Mouse (Mus musculus): ENCODE measurements around the gene Usp40. TPM values are rescaled to one million over a fixed set of nuclear protein-coding genes. Genes with fewer than 3 reads are reported as not detected.

Usp40 gene
- total RNA-seq, 2 experiments from 2014 or later = 24.8 to 26.2 TPM

DNA sequence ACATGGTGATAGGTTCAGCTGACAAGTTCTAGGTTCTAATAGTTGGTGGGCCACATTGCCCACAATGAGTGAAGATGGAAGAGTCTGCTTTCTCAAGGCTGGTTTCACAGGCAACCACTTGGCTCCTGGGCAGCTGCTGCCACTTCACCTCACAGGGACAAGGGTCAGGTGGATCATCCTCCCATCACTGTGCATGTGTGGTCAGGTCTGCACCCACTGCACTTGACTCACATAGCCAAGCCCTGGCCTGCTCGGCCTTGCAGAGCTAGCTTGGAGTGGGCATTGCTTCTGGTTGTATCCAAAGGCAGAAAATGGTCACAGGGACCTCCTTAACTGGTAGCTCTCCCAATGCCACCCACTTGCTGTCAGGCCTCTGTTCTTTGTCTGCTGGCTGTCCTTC is 66.6 kb downstream of the Usp40 start:
- DNase-seq = no peak

DNA sequence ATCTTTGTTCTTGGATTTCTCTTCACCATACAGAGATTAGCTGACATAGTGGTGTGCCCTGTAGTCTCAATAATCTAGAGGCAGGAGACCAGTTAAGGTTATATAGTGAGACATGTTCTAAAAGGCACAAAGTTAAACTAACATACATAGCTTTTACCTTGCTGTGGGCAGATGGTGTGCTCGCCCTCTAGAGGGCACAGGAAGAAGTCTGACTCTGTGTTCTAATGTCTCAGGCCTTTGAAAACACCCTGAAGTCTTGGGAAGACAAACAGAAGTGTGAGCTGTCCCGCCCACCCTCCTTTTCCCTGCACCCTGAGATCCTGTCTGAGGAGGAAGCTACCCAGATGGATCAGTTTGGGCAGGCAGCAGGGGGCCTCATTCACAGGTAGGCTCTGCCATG is 71.8 kb downstream of the Usp40 start:
- DNase-seq = no peak

DNA sequence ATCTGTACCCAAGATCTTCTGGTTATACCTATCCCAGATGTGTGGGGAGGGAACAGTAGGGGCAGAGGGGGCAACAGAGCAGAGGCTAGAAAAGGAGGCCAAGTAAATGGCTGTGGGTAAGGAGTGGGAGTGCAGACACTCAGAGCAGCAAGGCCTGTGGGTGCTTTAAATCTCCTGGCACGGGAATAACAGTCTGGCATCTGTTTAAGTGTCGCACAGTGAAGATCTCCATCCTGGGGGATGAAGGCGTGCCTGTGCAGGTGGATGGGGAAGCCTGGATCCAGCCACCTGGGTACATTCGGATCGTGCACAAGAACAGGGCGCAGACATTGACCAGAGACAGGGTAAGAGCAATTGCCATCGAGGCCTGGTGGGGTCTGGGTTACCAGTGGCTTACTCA is 72.3 kb downstream of the Usp40 start:
- DNase-seq = no peak

- DNase-seq = no peak
These were observed 72.8 kb downstream of the Usp40 start for GRCm38 (mm10) chr1:87935546-87935945.

DNA sequence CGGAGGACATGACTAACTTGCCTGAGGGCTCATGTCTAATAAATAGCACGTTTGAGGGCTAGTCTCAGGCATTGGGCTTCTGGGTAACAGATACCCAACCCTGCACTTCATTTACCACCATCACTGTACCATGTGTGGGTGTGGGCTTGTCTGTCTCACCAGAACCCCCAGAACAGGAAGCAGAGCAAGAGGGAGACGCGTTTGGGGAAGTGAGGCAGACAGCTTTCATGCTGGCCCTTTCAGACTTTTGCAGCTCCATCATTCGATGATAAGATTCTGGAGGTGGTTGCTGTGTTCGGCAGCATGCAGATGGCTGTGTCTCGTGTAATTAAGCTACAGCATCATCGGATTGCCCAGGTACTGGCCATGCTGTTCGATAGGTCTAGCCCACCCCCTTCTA is 73.3 kb downstream of the Usp40 start:
- no peak for DNase-seq

DNA sequence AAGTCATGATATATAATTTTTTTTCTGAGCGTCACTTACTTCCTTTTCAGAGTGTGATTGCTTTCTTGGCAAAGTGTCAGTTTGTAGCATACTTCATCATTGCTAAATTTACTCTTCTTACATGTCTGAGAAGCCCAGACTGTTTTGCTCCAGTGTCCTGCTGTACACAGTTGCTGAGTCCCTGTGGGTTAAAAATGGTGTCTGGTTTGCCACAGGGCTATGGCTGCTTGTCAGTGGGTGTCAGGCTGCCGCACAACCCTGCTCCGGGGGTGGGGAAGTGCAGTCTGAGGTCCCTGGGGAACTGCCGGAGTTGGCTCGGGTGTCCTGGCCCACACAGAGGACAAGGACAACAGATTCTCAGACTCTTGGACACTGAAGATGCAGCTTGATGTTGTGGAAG is 75.3 kb downstream of the Usp40 start:
- DNase-seq = peak; percentile 41

GRCm38 (mm10) chr1:87929730-87930129 is 78.6 kb downstream of the Usp40 start:
- DNase-seq = no peak

DNA sequence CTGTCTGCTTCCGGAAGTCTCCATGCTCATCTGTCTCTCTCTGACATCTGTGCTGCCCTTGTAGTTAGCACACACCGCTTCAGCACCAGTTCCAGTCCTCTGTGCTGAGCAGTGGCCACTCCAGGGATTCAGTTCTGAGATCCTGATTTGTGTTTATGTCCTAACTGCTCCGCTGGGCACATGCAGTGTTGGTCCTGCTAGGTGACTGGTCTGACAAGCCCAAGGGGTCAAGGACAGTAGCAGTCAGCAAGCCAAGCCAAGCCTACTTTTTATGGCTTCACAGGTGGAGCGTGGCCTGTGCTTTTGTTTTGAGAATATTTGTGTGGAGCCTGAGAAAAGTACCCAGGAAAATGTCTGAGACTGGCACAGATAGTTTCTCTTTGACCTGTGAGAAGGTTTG is 83.5 kb downstream of the Usp40 start:
- no peak for DNase-seq

GRCm38 (mm10) chr1:87922666-87923065 is 85.7 kb downstream of the Usp40 start:
- DNase-seq = peak; percentile 73

GRCm38 (mm10) chr1:87920056-87920614 is 88.2 kb downstream of the Usp40 start:
- no peak for DNase-seq

DNA sequence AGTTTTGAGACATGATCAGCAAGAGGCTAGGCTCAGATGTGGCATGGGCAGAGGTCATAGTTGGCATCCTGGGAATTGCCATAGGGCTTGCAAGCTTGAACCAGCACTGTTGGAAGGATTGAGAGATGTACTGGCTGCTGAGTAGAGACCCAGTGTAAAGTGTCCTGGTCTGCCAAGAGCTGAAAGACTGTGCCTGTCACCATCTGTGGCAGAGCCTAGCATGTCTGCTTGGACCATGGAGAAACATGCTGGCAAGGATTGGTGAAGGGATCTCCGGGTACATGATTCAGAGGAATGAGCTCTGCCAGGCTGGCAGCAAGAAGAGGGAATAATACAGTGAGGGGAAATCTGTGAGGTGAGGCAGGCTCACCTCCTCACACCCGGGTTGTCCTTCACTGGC is 90.3 kb downstream of the Usp40 start:
- DNase-seq = no peak

- DNase-seq = no peak
These were observed 91.0 kb downstream of the Usp40 start for GRCm38 (mm10) chr1:87917361-87917760.

DNA sequence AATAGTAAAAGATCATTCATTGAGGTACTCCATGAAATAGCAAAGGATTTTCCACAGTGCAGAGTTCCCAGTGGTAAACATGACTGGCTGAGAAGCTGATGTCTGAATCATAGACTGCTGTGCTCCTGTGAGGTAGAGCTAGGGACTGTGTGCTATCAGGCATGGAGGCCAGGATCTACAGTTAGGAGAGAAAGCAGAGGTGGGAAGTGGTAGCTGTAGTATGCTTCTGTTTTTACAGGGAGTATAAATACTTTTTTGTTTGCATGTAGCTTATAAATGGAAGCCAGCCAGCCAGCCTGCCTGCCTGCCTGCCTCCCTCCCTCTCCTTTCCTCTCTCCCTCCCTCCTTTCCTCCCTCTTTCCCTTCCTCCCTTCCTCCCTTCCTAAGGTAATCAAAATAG is 95.0 kb downstream of the Usp40 start:
- DNase-seq = no peak

DNA sequence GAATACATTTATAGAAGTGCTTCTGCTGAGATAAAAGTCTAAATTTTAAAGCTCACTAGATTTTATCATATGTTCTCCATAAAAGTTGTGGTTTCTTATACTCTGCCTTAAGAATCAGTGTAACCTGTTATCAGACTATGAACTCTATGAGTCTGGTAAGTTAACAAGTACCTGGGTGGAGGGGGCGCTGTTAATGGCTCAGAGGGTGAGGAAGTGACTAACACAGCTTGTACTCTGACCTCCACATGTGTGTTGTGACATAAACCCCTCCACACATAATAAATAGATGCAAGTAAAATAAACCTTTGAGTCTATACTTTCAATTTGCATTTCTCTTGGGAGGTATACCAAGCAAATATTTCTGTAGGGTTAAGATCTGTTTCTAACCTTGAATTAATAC is 97.9 kb downstream of the Usp40 start:
- no peak for DNase-seq

DNA sequence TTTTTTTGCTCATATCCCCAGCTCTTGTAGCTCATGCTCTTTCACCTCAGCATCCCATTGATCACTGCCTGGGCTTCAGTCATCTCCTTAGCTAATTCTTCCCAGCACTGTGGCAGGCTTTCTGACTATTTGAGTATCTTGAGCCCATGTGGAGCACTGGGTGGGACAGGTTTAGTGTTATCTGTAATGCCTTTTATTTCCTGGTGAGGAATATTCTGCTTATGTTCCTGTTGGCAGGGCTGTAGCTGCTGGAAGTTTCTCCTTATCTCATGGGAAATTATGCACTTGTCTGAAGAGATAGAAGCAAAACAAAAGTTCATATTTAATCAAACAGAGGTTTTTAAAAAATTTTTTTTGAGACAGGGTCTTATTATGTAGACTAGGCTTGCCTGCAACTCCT is 98.8 kb downstream of the Usp40 start:
- no peak for DNase-seq

- no peak for DNase-seq
These were observed 99.6 kb downstream of the Usp40 start for GRCm38 (mm10) chr1:87908736-87909135.

- no peak for DNase-seq
These were observed 100.3 kb downstream of the Usp40 start for GRCm38 (mm10) chr1:87908006-87908405.

DNA sequence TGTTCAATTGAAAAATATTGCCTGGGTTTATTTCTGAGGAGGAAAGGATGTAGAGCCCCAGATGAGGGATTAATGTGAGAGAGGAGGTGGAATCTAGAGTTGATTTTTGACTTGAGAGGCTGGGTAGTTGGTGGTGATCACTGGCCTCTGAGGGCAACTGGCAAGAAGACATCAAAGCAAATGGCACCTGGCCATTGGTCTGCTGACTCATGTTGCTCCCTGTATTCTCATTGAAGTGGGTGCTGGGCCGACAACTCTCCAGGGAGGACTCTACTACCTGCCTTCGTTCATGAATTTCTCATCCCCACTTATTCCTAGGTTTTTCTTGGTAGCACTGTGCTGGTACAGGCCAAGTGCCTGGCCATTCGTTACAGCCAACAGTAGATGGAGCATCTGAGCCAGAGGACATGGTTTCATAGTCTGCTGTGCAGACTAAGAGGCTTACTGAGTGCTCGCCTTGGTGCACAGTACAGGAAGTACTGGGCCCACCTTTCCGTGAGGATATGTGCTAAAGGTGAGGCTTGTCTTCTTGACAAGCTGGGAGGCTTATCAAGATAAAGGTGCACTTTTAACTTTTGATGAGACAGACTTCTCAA is 101.9 kb downstream of the Usp40 start:
- no peak for DNase-seq

DNA sequence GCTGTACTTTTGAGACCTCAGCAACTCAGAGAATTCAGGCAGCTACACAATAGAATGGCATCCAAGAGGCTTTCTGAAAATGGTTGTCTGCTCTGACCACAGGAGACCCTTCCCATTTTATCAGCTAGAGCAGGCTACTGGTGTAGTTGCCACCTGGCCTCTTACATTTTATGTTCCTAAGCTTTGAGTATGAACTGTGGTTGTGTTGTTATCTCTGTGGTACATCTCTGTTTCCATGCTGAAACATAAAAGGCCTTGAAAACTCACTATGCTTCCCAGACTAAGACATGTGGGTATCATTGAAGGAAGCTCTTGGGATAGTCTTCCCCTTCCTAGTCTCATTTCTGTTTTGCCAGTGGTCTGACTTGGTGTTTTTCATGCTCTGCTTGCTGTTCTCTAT is 106.2 kb downstream of the Usp40 start:
- no peak for DNase-seq

- DNase-seq = peak; percentile 58
These were observed 107.4 kb downstream of the Usp40 start for GRCm38 (mm10) chr1:87900979-87901378.

- DNase-seq = no peak
These were observed 108.7 kb downstream of the Usp40 start for GRCm38 (mm10) chr1:87899701-87900100.

- no peak for DNase-seq
These were observed 111.4 kb downstream of the Usp40 start for GRCm38 (mm10) chr1:87896921-87897320.

Data from heart, postnatal 4 days (tissue).